Mouse (Mus musculus) cerebellum, adult 2 months (tissue): ENCODE data around the gene Atg4b. TPM values are rescaled to one million over a fixed set of nuclear protein-coding genes. Genes with fewer than 3 reads are reported as not detected.
"Not testable (repeated sequence)": the region's sequence is repeated elsewhere in the genome, so short reads cannot be mapped to it uniquely, and the experiment has no call there.

ENCODE experiments used
- DNase-seq, 2 experiments: peaks; one replicate each; pipeline ENCODE4 v3.0.0; 2021
- H3K27ac ChIP-seq: fragments of 200-500 bp; 2 replicates; pipeline ENCODE4 v1.5.1; 2012; ENCODE audit warnings: low read length, control low read depth, inconsistent platforms; ENCODE audit not compliant: insufficient read depth
- H3K27me3 ChIP-seq: fragments of 200-500 bp; 2 replicates; pipeline ENCODE4 v1.6.1; 2012; ENCODE audit warnings: inconsistent platforms, mild to moderate bottlenecking, low read length, moderate library complexity; ENCODE audit not compliant: control insufficient read depth, insufficient read depth
- H3K4me1 ChIP-seq: fragments of 200-500 bp; 2 replicates; pipeline ENCODE4 v1.6.1; 2011; ENCODE audit warnings: low read length; ENCODE audit not compliant: control insufficient read depth, insufficient read depth
- H3K4me3 ChIP-seq: fragments of 200-500 bp; replicated peaks from 2 replicates; pipeline ENCODE3; 2011; ENCODE audit warnings: mild to moderate bottlenecking, low read depth, low read length, control low read depth; ENCODE audit not compliant: insufficient read depth
- CTCF ChIP-seq: fragments of 200-500 bp; IDR thresholded peaks from 2 replicates; pipeline ENCODE4 v1.5.1; 2011; ENCODE audit warnings: low read depth, mild to moderate bottlenecking, control low read depth, low read length, moderate library complexity, borderline replicate concordance; ENCODE audit not compliant: insufficient read depth
- POLR2A ChIP-seq: fragments of 200-500 bp; IDR thresholded peaks from 2 replicates; pipeline ENCODE4 v1.6.1; 2011; ENCODE audit warnings: low read length, control low read depth, borderline replicate concordance; ENCODE audit not compliant: insufficient read depth
- WGBS: fragments of 180-500 bp; shearing (Covaris S2); methylation state at CpG from one replicate; pipeline ENCODE4 v1.1.7; 2018; 5-methylcytosine and 5-hydroxymethylcytosine counted together
- polyA plus RNA-seq: library from polyadenylated mRNA; depleted of rRNA; stranded (reverse); fragments of >200 nt; gene quantifications from 2 replicates; pipeline ENCODE4 v1.2.3, GENCODE M21; 2012

The Atg4b gene
- polyA plus RNA-seq, 1 experiment, result 65.8 TPM

- no peak for TF ChIP-seq CTCF
- TF ChIP-seq POLR2A, result no peak
- DNase-seq, result no peak
- WGBS, result 96% methylated on average over 1 of the region's 1 CpGs
- no peaks in the 10 kb centered on the region for H3K4me1 ChIP-seq
- H3K27me3 ChIP-seq, result no peaks in the 10 kb centered on the region
- H3K27ac ChIP-seq, result no peak overlapping the region
- no peak overlapping the region for H3K4me3 ChIP-seq
Observed at GRCm38 (mm10) chr1:93760076-93760475, 8.8 kb downstream of the Atg4b start.

GRCm38 (mm10) chr1:93763531-93763930 is 12.2 kb downstream of the Atg4b start:
- H3K4me1 ChIP-seq, H3K27ac ChIP-seq, DNase-seq, H3K27me3 ChIP-seq, H3K4me3 ChIP-seq: not testable (repeated sequence)
- 91% methylated on average over 3 of the region's 3 CpGs for WGBS

- Histone ChIP-seq H3K27ac (no peak overlapping the region), H3K27me3 (no peaks in the 10 kb centered on the region), H3K4me1 (no peaks in the 10 kb centered on the region), H3K4me3 (no peak overlapping the region)
- TF ChIP-seq POLR2A (no peak), CTCF (no peak)
- DNase-seq, result no peak
- 94% methylated on average over 9 of the region's 9 CpGs for WGBS
Observed at GRCm38 (mm10) chr1:93764871-93765591, 13.7 kb downstream of the Atg4b start.

- DNase-seq, result no peak
- Histone ChIP-seq H3K4me3 (no peak overlapping the region), H3K4me1 (no peaks in the 10 kb centered on the region), H3K27ac (no peak overlapping the region), H3K27me3 (no peaks in the 10 kb centered on the region)
- no peak for TF ChIP-seq POLR2A
- TF ChIP-seq CTCF, result no peak
- WGBS, result 95% methylated on average over 6 of the region's 6 CpGs
Observed at GRCm38 (mm10) chr1:93767600-93767999, 16.3 kb downstream of the Atg4b start.

GRCm38 (mm10) chr1:93769901-93770300 is 18.6 kb downstream of the Atg4b start:
- H3K4me1 ChIP-seq, result no peaks in the 10 kb centered on the region
- H3K27ac ChIP-seq, result no peak overlapping the region
- WGBS, result 89% methylated on average over 3 of the region's 3 CpGs
- no peaks in the 10 kb centered on the region for H3K27me3 ChIP-seq
- no peak for DNase-seq
- no peak overlapping the region for H3K4me3 ChIP-seq
- TF ChIP-seq POLR2A, result no peak
- no peak for TF ChIP-seq CTCF

- no peak for DNase-seq
- WGBS, result 63% methylated on average over 5 of the region's 5 CpGs
- Histone ChIP-seq H3K27me3 (no peaks in the 10 kb centered on the region), H3K4me3 (no peak overlapping the region), H3K4me1 (no peaks in the 10 kb centered on the region), H3K27ac (no peak overlapping the region)
- TF ChIP-seq POLR2A, result no peak
- no peak for TF ChIP-seq CTCF
Observed at GRCm38 (mm10) chr1:93776686-93777085, 25.4 kb downstream of the Atg4b start.

GRCm38 (mm10) chr1:93786912-93787311 is 35.6 kb downstream of the Atg4b start:
- peak in 1 of 2 experiments; percentile 29 for DNase-seq
- 65% methylated on average over 2 of the region's 2 CpGs for WGBS
- no peak overlapping the region for H3K27ac ChIP-seq
- TF ChIP-seq POLR2A, result no peak
- TF ChIP-seq CTCF, result no peak
- H3K4me3 ChIP-seq, result no peak overlapping the region
- no peaks in the 10 kb centered on the region for H3K4me1 ChIP-seq
- no peaks in the 10 kb centered on the region for H3K27me3 ChIP-seq

GRCm38 (mm10) chr1:93794526-93794925 is 43.2 kb downstream of the Atg4b start:
- no peak for DNase-seq
- WGBS, result 96% methylated on average over 8 of the region's 8 CpGs
- H3K4me1 ChIP-seq, result no peaks in the 10 kb centered on the region
- H3K4me3 ChIP-seq, result no peak overlapping the region
- no peak overlapping the region for H3K27ac ChIP-seq
- TF ChIP-seq CTCF (no peak), POLR2A (no peak)
- H3K27me3 ChIP-seq, result no peaks in the 10 kb centered on the region

- TF ChIP-seq POLR2A (no peak), CTCF (no peak)
- DNase-seq, result no peak
- H3K27me3 ChIP-seq, result no peaks in the 10 kb centered on the region
- H3K27ac ChIP-seq, result no peak overlapping the region
- 83% methylated on average over 8 of the region's 8 CpGs for WGBS
- H3K4me1 ChIP-seq, result no peaks in the 10 kb centered on the region
- no peak overlapping the region for H3K4me3 ChIP-seq
Observed at GRCm38 (mm10) chr1:93795886-93796285, 44.6 kb downstream of the Atg4b start.
